In genomic region chr1:123933812-123934727, GRCm38 (mm10) we compare ENCODE assay signal across 16 mouse cellular contexts.
DNase-seq lines count a peak whose midpoint lies in the region; TF ChIP-seq lines count a peak whose summit lies in the region.
"Had no signal": no experiment of that assay in that cellular context is flagged by ENCODE, and none has a peak within 500 bp of the region (broad histone marks: within the 10 kb centered on the region; RNA-seq: fewer than 3 reads in every experiment).

No protein-coding gene starts in this region.

- no peak overlapping the region for H3K27ac ChIP-seq in MEL (ENCODE audit: control insufficient read depth, low read depth, low read length)
- H3K27ac ChIP-seq: forebrain, embryonic 12.5 days; hindbrain, embryonic 13.5 days; layer of hippocampus, adult 2 months had no signal

- peak; percentile 13 to 41 for DNase-seq in heart, adult 9 months (ENCODE audit: low spot score in 2 of 2)
- DNase-seq in heart, postnatal 25 days (ENCODE audit: low spot score), result no peak
- DNase-seq in MEL (ENCODE audit: low read depth, low spot score), result peak; percentile 15
- DNase-seq in c-Kit-positive CD71-negative TER-119-negative erythroid progenitor cells, embryonic 14.5 days (ENCODE audit: low read depth), result peak; percentile 12
- DNase-seq in kidney, postnatal 14 days, result peak; percentile 28
- no peak for DNase-seq in gastrocnemius, postnatal 36 days
- DNase-seq in c-Kit-positive CD71-positive TER-119-positive erythroid progenitor cells, embryonic 14.5 days (ENCODE audit: low spot score), result no peak
- DNase-seq in frontal cortex, postnatal 14 days (ENCODE audit: low spot score in 2 of 2), result no peak
- DNase-seq: adrenal gland, adult 8-10 months; cerebellum, adult 2 months; left cerebral cortex, postnatal 4 days; lung, postnatal 14 days had no signal

- no peak overlapping the region for H3K9ac ChIP-seq in MEL (ENCODE audit: control insufficient read depth, low read depth, low read length, poor library complexity, severe bottlenecking)
- H3K9ac ChIP-seq: forebrain, embryonic 12.5 days; hindbrain, embryonic 13.5 days had no signal

- no peaks in the 10 kb centered on the region for H3K27me3 ChIP-seq in MEL (ENCODE audit: control insufficient read depth in 1 of 2, insufficient read depth in 2 of 2, low read length in 2 of 2)
- H3K27me3 ChIP-seq: forebrain, embryonic 12.5 days; hindbrain, embryonic 13.5 days; Patski had no signal

- no peaks in the 10 kb centered on the region for H3K9me3 ChIP-seq in MEL (replicated peaks; ENCODE audit: insufficient read depth, low read length)
- H3K9me3 ChIP-seq: forebrain, embryonic 12.5 days; hindbrain, embryonic 13.5 days had no signal

- H3K4me1 ChIP-seq in MEL (ENCODE audit: control insufficient read depth in 1 of 2, insufficient read depth in 2 of 2, low read length in 2 of 2), result no peaks in the 10 kb centered on the region
- H3K4me1 ChIP-seq: forebrain, embryonic 12.5 days; hindbrain, embryonic 13.5 days had no signal

- no peak for TF ChIP-seq EP300 in MEL (IDR thresholded peaks at IDR 0.05; ENCODE audit: low read depth in 1 of 2, low read length in 2 of 2)

- H3K36me3 ChIP-seq in MEL (ENCODE audit: control insufficient read depth in 1 of 2, insufficient read depth in 2 of 2, low read length in 2 of 2), result no peaks in the 10 kb centered on the region
- H3K36me3 ChIP-seq: forebrain, embryonic 12.5 days; hindbrain, embryonic 13.5 days had no signal

- H3K4me3 ChIP-seq in MEL (ENCODE audit: control insufficient read depth in 1 of 2, insufficient read depth in 1 of 2, low read depth in 2 of 2, low read length in 2 of 2), result no peak overlapping the region
- H3K4me3 ChIP-seq: forebrain, embryonic 12.5 days; hindbrain, embryonic 13.5 days; layer of hippocampus, adult 2 months had no signal

- intact Hi-C loops in heart, postnatal 25 days (cut with DNase I), result no loop called here
- intact Hi-C loops in gastrocnemius, postnatal 36 days (cut with DNase I), result no loop called here

- H3K79me2 ChIP-seq in MEL (ENCODE audit: control insufficient read depth, insufficient read depth, low read length, poor library complexity), result no peaks in the 10 kb centered on the region

- TF ChIP-seq CTCF in MEL (IDR thresholded peaks at IDR 0.05 in 2 of 3, conservative IDR thresholded peaks at IDR 0.05 in 1 of 3; ENCODE audit: control insufficient read depth in 1 of 3, insufficient read depth in 1 of 3, low read depth in 2 of 3, low read length in 3 of 3, poor library complexity in 1 of 3, severe bottlenecking in 1 of 3), result no peak

- TF ChIP-seq RAD21 in MEL (IDR thresholded peaks at IDR 0.05; ENCODE audit: low read depth, low read length), result no peak

- no peak for TF ChIP-seq POLR2A in MEL (IDR thresholded peaks at IDR 0.05; ENCODE audit: control insufficient read depth in 1 of 2, insufficient read depth in 1 of 2, low read depth in 1 of 2, low read length in 2 of 2, poor library complexity in 1 of 2)

TF ChIP-seq in MEL, 35 proteins besides CTCF, POLR2A, EP300 and RAD21:
- TF ChIP-seq MAFK (IDR thresholded peaks at IDR 0.05; ENCODE audit: borderline replicate concordance, low read depth, low read length) (no peak), NRF1 (IDR thresholded peaks at IDR 0.05; ENCODE audit: insufficient read depth, low read depth, low read length, poor library complexity, severe bottlenecking) (no peak), NELFE (IDR thresholded peaks at IDR 0.05; ENCODE audit: low read depth, low read length) (no peak), POLR2AphosphoS5 (IDR thresholded peaks at IDR 0.05; ENCODE audit: borderline replicate concordance, low read depth, low read length) (no peak), MAZ (IDR thresholded peaks at IDR 0.05; ENCODE audit: low read depth, low read length) (no peak), TBP (IDR thresholded peaks at IDR 0.05; ENCODE audit: low read depth, low read length) (no peak), ZNF384 (IDR thresholded peaks at IDR 0.05; ENCODE audit: low read depth, low read length) (no peak)
TF ChIP-seq in MEL: peak in this region for 0.

Comparison
In these comparisons a context has a peak if more than half of its experiments do, and no peak if none do; other contexts are left out.
1. DNase-seq: peak in heart, adult 9 months (2 of 2), MEL (single experiment), c-Kit-positive CD71-negative TER-119-negative erythroid progenitor cells, embryonic 14.5 days (single experiment) and kidney, postnatal 14 days (single experiment); none in heart, postnatal 25 days (single experiment), gastrocnemius, postnatal 36 days (0 of 2), c-Kit-positive CD71-positive TER-119-positive erythroid progenitor cells, embryonic 14.5 days (single experiment) and frontal cortex, postnatal 14 days (0 of 2).